Mouse (Mus musculus): ENCODE data around the gene Gsk3a.

DNA sequence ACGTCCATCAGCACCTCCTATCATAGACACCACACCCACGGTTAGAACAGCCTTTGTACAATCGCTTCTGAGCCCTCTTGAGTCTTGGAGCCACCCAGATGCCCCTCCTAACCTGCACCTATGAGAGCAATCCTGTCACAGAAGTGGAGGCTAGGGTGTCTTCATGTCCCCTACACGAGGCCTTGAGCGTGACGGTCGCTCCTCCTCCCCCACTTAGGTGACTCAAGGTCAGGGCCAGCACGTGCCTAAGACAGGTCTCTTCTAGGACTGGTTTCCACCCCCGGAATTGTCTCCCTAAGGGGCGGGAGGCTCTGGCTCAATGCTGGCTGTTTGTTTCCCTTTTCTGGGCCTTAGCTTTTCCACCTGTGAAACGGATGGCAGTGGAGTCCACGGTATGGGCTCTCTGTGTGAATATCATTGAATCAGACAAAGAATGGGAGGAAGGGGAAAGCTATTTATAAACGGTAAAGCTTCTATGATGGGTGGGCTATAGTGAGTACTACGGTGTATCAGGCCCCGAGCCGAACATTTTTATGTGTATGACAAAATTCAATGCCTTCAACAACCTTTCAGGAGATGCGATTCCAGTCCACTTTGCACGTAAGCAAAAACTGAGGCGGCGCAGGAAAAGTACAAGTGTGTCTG, 17.1 kb downstream of the Gsk3a start, which contains the start of gene Dedd2:
- TF ChIP-seq CTCF (IDR thresholded peaks at IDR 0.05; ENCODE audit: control insufficient read depth, insufficient read depth, insufficient replicate concordance, low read depth, low read length): no peak
- TF ChIP-seq POLR2A (IDR thresholded peaks at IDR 0.05; ENCODE audit: control insufficient read depth, low read depth, low read length): no peak
